Mouse (Mus musculus): ENCODE results near the gene Map3k9. TPM values are rescaled to one million over a fixed set of nuclear protein-coding genes. Genes with fewer than 3 reads are reported as not detected.

Map3k9 gene
- total RNA-seq (2021), result under 1 TPM; 0.34 to 0.41 TPM
- long read RNA-seq, experiment 1, result 0 reads
- long read RNA-seq, experiment 2, partial matches to known transcripts, result 1 of 1 reads
- long read RNA-seq, experiment 2, other reads (novel, unspliced or antisense), result 0 of 1 reads

GRCm38 (mm10) chr12:81781105-81781909 lies at the start of gene Map3k9:
TSS of gene Map3k9 (minus strand) at chr12:81781175.
- DNase-seq (ENCODE audit: low spot score in 2 of 2), result peak; percentile 61 to 75

- no peak for DNase-seq (ENCODE audit: low spot score in 2 of 2)
These were observed 47.4 kb upstream of the Map3k9 start for GRCm38 (mm10) chr12:81828355-81828754.

- no peak for DNase-seq (ENCODE audit: low spot score in 2 of 2)
These were observed 42.0 kb upstream of the Map3k9 start for GRCm38 (mm10) chr12:81822778-81823480.

GRCm38 (mm10) chr12:81822176-81822575 lies 41.2 kb upstream of the Map3k9 start:
- DNase-seq (ENCODE audit: low spot score in 2 of 2), result no peak

GRCm38 (mm10) chr12:81820700-81821099 lies 39.7 kb upstream of the Map3k9 start:
- no peak for DNase-seq (ENCODE audit: low spot score in 2 of 2)

- no peak for DNase-seq (ENCODE audit: low spot score in 2 of 2)
These were observed 36.1 kb upstream of the Map3k9 start for GRCm38 (mm10) chr12:81817126-81817505.

GRCm38 (mm10) chr12:81816330-81817125 lies 35.6 kb upstream of the Map3k9 start:
- DNase-seq (ENCODE audit: low spot score in 2 of 2), result no peak

- no peak for DNase-seq (ENCODE audit: low spot score in 2 of 2)
These were observed 33.8 kb upstream of the Map3k9 start for GRCm38 (mm10) chr12:81814742-81815141.

- no peak for DNase-seq (ENCODE audit: low spot score in 2 of 2)
These were observed 29.4 kb upstream of the Map3k9 start for GRCm38 (mm10) chr12:81810417-81810816.

- no peak for DNase-seq (ENCODE audit: low spot score in 2 of 2)
These were observed 27.6 kb upstream of the Map3k9 start for GRCm38 (mm10) chr12:81808596-81808995.

GRCm38 (mm10) chr12:81807953-81808352 lies 27.0 kb upstream of the Map3k9 start:
- no peak for DNase-seq (ENCODE audit: low spot score in 2 of 2)

GRCm38 (mm10) chr12:81807529-81807837 lies 26.5 kb upstream of the Map3k9 start:
- DNase-seq (ENCODE audit: low spot score in 2 of 2), result no peak

GRCm38 (mm10) chr12:81806759-81807528 lies 26.0 kb upstream of the Map3k9 start:
- peak in 1 of 2 experiments; percentile 23 for DNase-seq (ENCODE audit: low spot score in 2 of 2)

GRCm38 (mm10) chr12:81806114-81806513 lies 25.1 kb upstream of the Map3k9 start:
- DNase-seq (ENCODE audit: low spot score in 2 of 2), result no peak

GRCm38 (mm10) chr12:81803803-81804202 lies 22.8 kb upstream of the Map3k9 start:
- DNase-seq (ENCODE audit: low spot score in 2 of 2), result no peak

GRCm38 (mm10) chr12:81803016-81803415 lies 22.0 kb upstream of the Map3k9 start:
- DNase-seq (ENCODE audit: low spot score in 2 of 2), result no peak

- no peak for DNase-seq (ENCODE audit: low spot score in 2 of 2)
These were observed 20.2 kb upstream of the Map3k9 start for GRCm38 (mm10) chr12:81801134-81801533.

- DNase-seq (ENCODE audit: low spot score in 2 of 2), result peak; percentile 65 to 81
These were observed 15.6 kb upstream of the Map3k9 start for GRCm38 (mm10) chr12:81796541-81796940.

- DNase-seq (ENCODE audit: low spot score in 2 of 2), result no peak
These were observed 11.7 kb upstream of the Map3k9 start for GRCm38 (mm10) chr12:81792511-81793218.

- DNase-seq (ENCODE audit: low spot score in 2 of 2), result no peak
These were observed 8.5 kb upstream of the Map3k9 start for GRCm38 (mm10) chr12:81789499-81789898.
